ENCODE assay signal across 7 mouse cellular contexts in genomic region chr15:103135431-103135947, GRCm38 (mm10). TPM values are rescaled to one million over a fixed set of nuclear protein-coding genes. Genes with fewer than 3 reads are reported as not detected.
DNase-seq lines count a peak whose midpoint lies in the region; ATAC-seq lines count a peak whose summit lies in the region.

No protein-coding gene starts in this region.

- intact Hi-C loops in gastrocnemius, postnatal 36 days (cut with DNase I), result no loop called here

- H3K4me3 ChIP-seq in forebrain, embryonic 15.5 days, result no peak overlapping the region
- no peak overlapping the region for H3K4me3 ChIP-seq in kidney, embryonic 15.5 days (replicated peaks)
- no peak overlapping the region for H3K4me3 ChIP-seq in midbrain, embryonic 15.5 days

- peak overlapping the region; percentile 76 for H3K27ac ChIP-seq in forebrain, embryonic 15.5 days (replicated peaks)
- H3K27ac ChIP-seq in kidney, embryonic 15.5 days, result peak overlapping the region; percentile 78
- peak overlapping the region; percentile 53 for H3K27ac ChIP-seq in midbrain, embryonic 15.5 days

- H3K4me1 ChIP-seq in forebrain, embryonic 15.5 days, result peaks cover 25% of the 10 kb centered on the region
- peaks cover 42% of the 10 kb centered on the region for H3K4me1 ChIP-seq in kidney, embryonic 15.5 days
- peaks cover 22% of the 10 kb centered on the region for H3K4me1 ChIP-seq in midbrain, embryonic 15.5 days

- H3K27me3 ChIP-seq in forebrain, embryonic 15.5 days, result 0 out of 2 replicates have a peak, but pooled peaks cover 14% of the 10 kb centered on the region
- H3K27me3 ChIP-seq in kidney, embryonic 15.5 days, result peaks cover 41% of the 10 kb centered on the region
- H3K27me3 ChIP-seq in midbrain, embryonic 15.5 days (replicated peaks), result 0 out of 2 replicates have a peak, but pooled peaks cover 5% of the 10 kb centered on the region

- peak; percentile 47 to 55 for DNase-seq in heart, adult 18-20 months
- no peak for DNase-seq in natural killer cell, adult 2 months (ENCODE audit: low spot score in 2 of 2)
- no peak for DNase-seq in c-Kit-positive CD71-positive TER-119-positive erythroid progenitor cells, embryonic 14.5 days (ENCODE audit: low spot score)
- no peak for DNase-seq in gastrocnemius, postnatal 36 days

- ATAC-seq in forebrain, embryonic 15.5 days (replicated peaks), result peak; percentile 41
- peak; percentile 73 for ATAC-seq in kidney, embryonic 15.5 days (replicated peaks; ENCODE audit: low FRiP score)
- ATAC-seq in midbrain, embryonic 15.5 days (replicated peaks), result no peak

- no peaks in the 10 kb centered on the region for H3K9me3 ChIP-seq in forebrain, embryonic 15.5 days
- H3K9me3 ChIP-seq in kidney, embryonic 15.5 days (replicated peaks), result no peaks in the 10 kb centered on the region
- H3K9me3 ChIP-seq in midbrain, embryonic 15.5 days, result no peaks in the 10 kb centered on the region

- H3K4me2 ChIP-seq in forebrain, embryonic 15.5 days (replicated peaks), result no peak overlapping the region
- H3K4me2 ChIP-seq in kidney, embryonic 15.5 days, result peak overlapping the region; percentile 21
- no peak overlapping the region for H3K4me2 ChIP-seq in midbrain, embryonic 15.5 days

- H3K36me3 ChIP-seq in forebrain, embryonic 15.5 days, result no peaks in the 10 kb centered on the region
- H3K36me3 ChIP-seq in kidney, embryonic 15.5 days, result no peaks in the 10 kb centered on the region
- no peaks in the 10 kb centered on the region for H3K36me3 ChIP-seq in midbrain, embryonic 15.5 days (replicated peaks)

- H3K9ac ChIP-seq in forebrain, embryonic 15.5 days (replicated peaks), result 0 out of 2 replicates have a peak overlapping the region, but pooled peaks have one; percentile 8
- H3K9ac ChIP-seq in kidney, embryonic 15.5 days, result no peak overlapping the region
- no peak overlapping the region for H3K9ac ChIP-seq in midbrain, embryonic 15.5 days

- 16% methylated on average over 13 of the region's 13 CpGs for WGBS in forebrain, embryonic 15.5 days
- 6% methylated on average over 13 of the region's 13 CpGs for WGBS in kidney, embryonic 15.5 days
- WGBS in midbrain, embryonic 15.5 days, result 24% methylated on average over 13 of the region's 13 CpGs

RNA-seq across cellular contexts. Expression of gene Smug1, which starts 31.4 kb away (rescaled TPM):
- 24.7 and 26.8 TPM in 2 replicates for polyA plus RNA-seq in forebrain, embryonic 15.5 days (2015; fragmentation: Nextera tagmentation; extraction: Ambion mirVana)
- 10 to 100 TPM; 10.9 to 12.9 TPM for total RNA-seq in heart, adult 18-20 months (2021)
- 17.7 and 18.0 TPM in 2 replicates for polyA plus RNA-seq in kidney, embryonic 15.5 days (2015; fragmentation: Nextera tagmentation; extraction: Ambion mirVana)
- polyA plus RNA-seq in midbrain, embryonic 15.5 days (2015; fragmentation: Nextera tagmentation; extraction: Ambion mirVana), result 23.4 and 24.2 TPM in 2 replicates
- total RNA-seq in gastrocnemius, postnatal 36 days (2021), result 10 to 100 TPM in 1 of 2 experiments, 1 to 10 TPM in 1; 9.9 to 11.3 TPM

Comparison
In these comparisons a context has a peak if more than half of its experiments do, and no peak if none do; other contexts are left out.
1. DNase-seq: peak in heart, adult 18-20 months (2 of 2); none in natural killer cell, adult 2 months (0 of 2), c-Kit-positive CD71-positive TER-119-positive erythroid progenitor cells, embryonic 14.5 days (single experiment) and gastrocnemius, postnatal 36 days (0 of 2).
2. Peak in every context shown above with its lines, with median percentiles within 50 percentile points of each other: H3K27ac ChIP-seq.